Mouse (Mus musculus): ENCODE measurements at regions not wholly inside any gene's neighbourhood (a gene's known extent, or its start where the extent isn't known, plus 50 kb on each side); places are given as distances from the start of the nearest gene placed in this dataset. TPM values are rescaled to one million over a fixed set of nuclear protein-coding genes. Genes with fewer than 3 reads are reported as not detected.
A peak's percentile ranks its signal among the peaks of the same experiment; 100 is the strongest.

DNA sequence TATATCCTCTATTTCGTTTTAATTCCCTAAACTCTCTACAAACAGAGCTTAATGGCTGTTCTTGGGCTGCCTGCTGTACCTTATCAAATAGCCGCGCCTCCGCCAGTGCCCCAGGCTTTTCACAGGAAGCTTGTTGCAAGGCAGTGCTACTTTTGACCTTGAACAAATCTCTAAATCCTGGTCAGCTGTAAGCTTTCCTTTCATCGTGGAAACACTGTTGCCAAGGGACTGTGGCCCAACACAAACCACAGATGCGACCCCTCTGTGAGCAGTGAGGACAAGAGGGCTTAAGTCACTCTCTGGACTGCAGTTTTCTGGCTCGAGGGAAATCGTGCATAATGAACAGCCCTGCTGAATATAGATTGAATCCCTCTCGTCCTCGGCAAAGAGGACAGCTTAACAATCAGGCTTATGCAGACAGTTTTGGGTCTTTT lies 62.0 kb upstream of the Man2a1 start:
- no peaks in the 10 kb centered on the region for H3K36me3 ChIP-seq
- 14% methylated on average over 10 of the region's 10 CpGs for whole genome bisulfite sequencing
- peaks cover 5% of the 10 kb centered on the region for H3K4me1 ChIP-seq
- no peak for ATAC-seq (ENCODE audit: insufficient number of reproducible peaks, insufficient read depth, low FRiP score, low TSS enrichment, low read depth)
- no peak overlapping the region for H3K4me3 ChIP-seq
- no peaks in the 10 kb centered on the region for H3K27me3 ChIP-seq
- no peaks in the 10 kb centered on the region for H3K9me3 ChIP-seq
- peak overlapping the region; percentile 17; the same call in 1 of the 2 replicates for H3K4me2 ChIP-seq
- H3K27ac ChIP-seq: no peak overlapping the region
- H3K9ac ChIP-seq: no peak overlapping the region

DNA sequence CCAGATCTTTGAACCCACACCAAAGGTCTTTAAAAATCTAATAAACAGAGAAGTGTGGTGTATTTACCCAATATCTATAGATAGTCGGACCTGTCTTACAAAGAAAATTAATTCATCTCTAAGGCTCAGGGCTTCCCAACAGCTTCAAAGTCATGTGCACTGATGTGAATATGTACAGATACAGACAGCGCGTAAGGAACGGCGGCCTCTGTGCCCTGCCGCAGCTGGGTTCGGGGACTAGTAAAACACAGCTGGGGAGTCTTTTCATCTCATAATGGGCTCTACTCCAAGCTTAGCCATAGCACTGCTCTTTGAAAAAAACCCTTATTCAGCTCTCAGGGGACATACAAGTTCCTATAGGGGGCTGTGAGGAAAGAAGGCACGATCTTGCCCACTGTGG lies 60.1 kb upstream of the Man2a1 start:
- Histone ChIP-seq H3K4me2 (no peak overlapping the region), H3K4me1 (peaks cover 5% of the 10 kb centered on the region), H3K9me3 (no peaks in the 10 kb centered on the region), H3K4me3 (no peak overlapping the region), H3K36me3 (no peaks in the 10 kb centered on the region), H3K9ac (no peak overlapping the region), H3K27ac (no peak overlapping the region), H3K27me3 (no peaks in the 10 kb centered on the region)
- no peak for ATAC-seq (ENCODE audit: insufficient number of reproducible peaks, insufficient read depth, low FRiP score, low TSS enrichment, low read depth)
- WGBS: 89% methylated on average over 8 of the region's 8 CpGs

DNA sequence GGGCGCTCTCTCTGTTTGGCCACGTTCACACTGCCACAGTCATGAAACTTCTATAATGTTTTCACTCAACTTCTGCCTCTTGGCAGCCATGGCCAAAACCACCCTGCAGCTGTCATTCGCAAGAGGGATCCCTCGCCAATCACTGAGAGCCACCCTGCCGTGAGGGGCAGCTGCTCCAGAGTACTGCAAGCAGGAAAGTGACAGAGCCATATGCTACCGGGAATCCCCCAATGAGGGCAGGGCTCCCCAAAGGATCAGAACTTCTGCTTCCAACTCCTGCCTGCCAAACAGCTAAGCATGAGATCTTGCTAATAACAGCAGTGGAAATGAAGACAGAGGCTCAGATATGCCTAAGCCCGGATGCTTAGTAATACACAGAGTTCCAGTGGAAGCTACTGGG lies 52.0 kb upstream of the Man2a1 start:
- H3K9ac ChIP-seq: no peak overlapping the region
- no peaks in the 10 kb centered on the region for H3K4me1 ChIP-seq
- no peak overlapping the region for H3K4me2 ChIP-seq
- ATAC-seq (ENCODE audit: insufficient number of reproducible peaks, insufficient read depth, low FRiP score, low TSS enrichment, low read depth): no peak
- H3K36me3 ChIP-seq: no peaks in the 10 kb centered on the region
- 59% methylated on average over 7 of the region's 7 CpGs for WGBS
- H3K27ac ChIP-seq: no peak overlapping the region
- H3K9me3 ChIP-seq: no peaks in the 10 kb centered on the region
- no peak overlapping the region for H3K4me3 ChIP-seq
- no peaks in the 10 kb centered on the region for H3K27me3 ChIP-seq

DNA sequence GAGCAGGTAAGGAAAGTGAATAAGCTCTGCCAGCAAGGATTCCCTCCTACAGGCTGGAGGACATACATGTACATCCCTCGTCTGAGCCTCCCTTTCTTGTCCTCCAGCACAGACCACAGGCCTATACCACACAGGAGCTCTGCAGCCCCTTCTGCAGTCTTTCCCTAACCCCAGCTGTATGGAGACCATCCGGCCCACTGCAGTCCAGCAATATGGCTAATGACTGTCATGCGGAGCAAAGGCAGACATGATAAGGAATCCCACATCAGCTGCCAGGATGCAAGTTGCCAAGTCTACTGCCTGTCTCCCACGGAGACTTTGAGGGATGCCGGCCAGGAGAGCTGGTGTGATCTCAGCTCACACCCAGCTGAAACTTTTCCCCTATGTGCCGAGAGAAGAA lies 50.5 kb upstream of the Man2a1 start:
- Histone ChIP-seq H3K27ac (no peak overlapping the region), H3K4me1 (no peaks in the 10 kb centered on the region), H3K36me3 (no peaks in the 10 kb centered on the region), H3K9ac (no peak overlapping the region), H3K4me3 (no peak overlapping the region), H3K4me2 (no peak overlapping the region), H3K27me3 (no peaks in the 10 kb centered on the region), H3K9me3 (no peaks in the 10 kb centered on the region)
- no peak for ATAC-seq (ENCODE audit: insufficient number of reproducible peaks, insufficient read depth, low FRiP score, low TSS enrichment, low read depth)
- WGBS: 79% methylated on average over 6 of the region's 6 CpGs

Small RNA genes lying in the stretch of these regions (microRNA-seq; reads per million reads assigned to microRNA genes)
- gene Mir6420: not detected
